Mouse (Mus musculus): ENCODE measurements around the gene Gm17087. TPM values are rescaled to one million over a fixed set of nuclear protein-coding genes. Genes with fewer than 3 reads are reported as not detected.

The Gm17087 gene
- polyA plus RNA-seq, 1 experiment from 2014 or later = not detected

- no peak overlapping the region for H3K4me2 ChIP-seq (replicated peaks; ENCODE audit: low read depth, low read length)
- 86% methylated on average over 8 of the region's 8 CpGs for WGBS
- no peak overlapping the region for H3K27ac ChIP-seq (ENCODE audit: low read depth, low read length)
- H3K27me3 ChIP-seq (ENCODE audit: control insufficient read depth, insufficient read depth, low read length) = no peaks in the 10 kb centered on the region
- H3K4me3 ChIP-seq (ENCODE audit: low read depth, low read length) = no peak overlapping the region
- no peak overlapping the region for H3K9ac ChIP-seq (ENCODE audit: low read depth, low read length)
- ATAC-seq (ENCODE audit: low FRiP score) (no peak), DNase-seq (ENCODE audit: low spot score) (no peak)
- H3K36me3 ChIP-seq (ENCODE audit: control insufficient read depth, insufficient read depth, low read length) = no peaks in the 10 kb centered on the region
- H3K9me3 ChIP-seq (ENCODE audit: control insufficient read depth, low read length) = no peaks in the 10 kb centered on the region
- no peaks in the 10 kb centered on the region for H3K4me1 ChIP-seq (replicated peaks; ENCODE audit: control insufficient read depth, insufficient read depth, low read length)
Measured at GRCm38 (mm10) chr17:8552346-8553035, 14.3 kb downstream of the Gm17087 start.

- Histone ChIP-seq H3K4me2 (replicated peaks; ENCODE audit: low read depth, low read length) (no peak overlapping the region), H3K36me3 (ENCODE audit: control insufficient read depth, insufficient read depth, low read length) (no peaks in the 10 kb centered on the region), H3K27me3 (ENCODE audit: control insufficient read depth, insufficient read depth, low read length) (no peaks in the 10 kb centered on the region), H3K4me1 (replicated peaks; ENCODE audit: control insufficient read depth, insufficient read depth, low read length) (no peaks in the 10 kb centered on the region), H3K9me3 (ENCODE audit: control insufficient read depth, low read length) (no peaks in the 10 kb centered on the region), H3K9ac (ENCODE audit: low read depth, low read length) (no peak overlapping the region), H3K27ac (ENCODE audit: low read depth, low read length) (no peak overlapping the region), H3K4me3 (ENCODE audit: low read depth, low read length) (no peak overlapping the region)
- DNase-seq (ENCODE audit: low spot score) = no peak
- no peak for ATAC-seq (ENCODE audit: low FRiP score)
- WGBS = 69% methylated on average over 3 of the region's 3 CpGs
Measured at GRCm38 (mm10) chr17:8551641-8552040, 15.1 kb downstream of the Gm17087 start.

- Histone ChIP-seq H3K9me3 (ENCODE audit: control insufficient read depth, low read length) (no peaks in the 10 kb centered on the region), H3K4me3 (ENCODE audit: low read depth, low read length) (no peak overlapping the region), H3K27ac (ENCODE audit: low read depth, low read length) (no peak overlapping the region), H3K27me3 (ENCODE audit: control insufficient read depth, insufficient read depth, low read length) (no peaks in the 10 kb centered on the region), H3K4me2 (replicated peaks; ENCODE audit: low read depth, low read length) (no peak overlapping the region), H3K9ac (ENCODE audit: low read depth, low read length) (no peak overlapping the region), H3K4me1 (replicated peaks; ENCODE audit: control insufficient read depth, insufficient read depth, low read length) (no peaks in the 10 kb centered on the region), H3K36me3 (ENCODE audit: control insufficient read depth, insufficient read depth, low read length) (no peaks in the 10 kb centered on the region)
- DNase-seq (ENCODE audit: low spot score) (no peak), ATAC-seq (ENCODE audit: low FRiP score) (no peak)
- 87% methylated on average over 4 of the region's 4 CpGs for WGBS
Measured at GRCm38 (mm10) chr17:8548733-8549132, 18.0 kb downstream of the Gm17087 start.

- H3K4me2 ChIP-seq (replicated peaks; ENCODE audit: low read depth, low read length) = no peak overlapping the region
- no peaks in the 10 kb centered on the region for H3K27me3 ChIP-seq (ENCODE audit: control insufficient read depth, insufficient read depth, low read length)
- H3K4me3 ChIP-seq (ENCODE audit: low read depth, low read length) = no peak overlapping the region
- no peaks in the 10 kb centered on the region for H3K36me3 ChIP-seq (ENCODE audit: control insufficient read depth, insufficient read depth, low read length)
- H3K27ac ChIP-seq (ENCODE audit: low read depth, low read length) = no peak overlapping the region
- H3K9me3 ChIP-seq (ENCODE audit: control insufficient read depth, low read length) = no peaks in the 10 kb centered on the region
- no peaks in the 10 kb centered on the region for H3K4me1 ChIP-seq (replicated peaks; ENCODE audit: control insufficient read depth, insufficient read depth, low read length)
- 91% methylated on average over 9 of the region's 9 CpGs for WGBS
- no peak overlapping the region for H3K9ac ChIP-seq (ENCODE audit: low read depth, low read length)
- no peak for DNase-seq (ENCODE audit: low spot score)
- no peak for ATAC-seq (ENCODE audit: low FRiP score)
Measured at GRCm38 (mm10) chr17:8546366-8546765, 20.4 kb downstream of the Gm17087 start.

GRCm38 (mm10) chr17:8541974-8542538 is 24.7 kb downstream of the Gm17087 start:
- H3K9ac ChIP-seq (ENCODE audit: low read depth, low read length) = no peak overlapping the region
- no peaks in the 10 kb centered on the region for H3K27me3 ChIP-seq (ENCODE audit: control insufficient read depth, insufficient read depth, low read length)
- H3K4me1 ChIP-seq (replicated peaks; ENCODE audit: control insufficient read depth, insufficient read depth, low read length) = no peaks in the 10 kb centered on the region
- H3K36me3 ChIP-seq (ENCODE audit: control insufficient read depth, insufficient read depth, low read length) = no peaks in the 10 kb centered on the region
- ATAC-seq (ENCODE audit: low FRiP score) (no peak), DNase-seq (ENCODE audit: low spot score) (peak; percentile 41)
- H3K4me2 ChIP-seq (replicated peaks; ENCODE audit: low read depth, low read length) = no peak overlapping the region
- H3K4me3 ChIP-seq (ENCODE audit: low read depth, low read length) = no peak overlapping the region
- no peaks in the 10 kb centered on the region for H3K9me3 ChIP-seq (ENCODE audit: control insufficient read depth, low read length)
- no peak overlapping the region for H3K27ac ChIP-seq (ENCODE audit: low read depth, low read length)
- 65% methylated on average over 14 of the region's 14 CpGs for WGBS

- ATAC-seq (ENCODE audit: low FRiP score) (no peak), DNase-seq (ENCODE audit: low spot score) (no peak)
- Histone ChIP-seq H3K4me3 (ENCODE audit: low read depth, low read length) (no peak overlapping the region), H3K27me3 (ENCODE audit: control insufficient read depth, insufficient read depth, low read length) (no peaks in the 10 kb centered on the region), H3K4me1 (replicated peaks; ENCODE audit: control insufficient read depth, insufficient read depth, low read length) (no peaks in the 10 kb centered on the region), H3K36me3 (ENCODE audit: control insufficient read depth, insufficient read depth, low read length) (no peaks in the 10 kb centered on the region), H3K4me2 (replicated peaks; ENCODE audit: low read depth, low read length) (no peak overlapping the region), H3K9me3 (ENCODE audit: control insufficient read depth, low read length) (no peaks in the 10 kb centered on the region), H3K27ac (ENCODE audit: low read depth, low read length) (no peak overlapping the region), H3K9ac (ENCODE audit: low read depth, low read length) (no peak overlapping the region)
- WGBS = 73% methylated on average over 3 of the region's 3 CpGs
Measured at GRCm38 (mm10) chr17:8538102-8538501, 28.6 kb downstream of the Gm17087 start.

GRCm38 (mm10) chr17:8536522-8536921 is 30.2 kb downstream of the Gm17087 start:
- DNase-seq (ENCODE audit: low spot score) (no peak), ATAC-seq (ENCODE audit: low FRiP score) (no peak)
- WGBS = 77% methylated on average over 6 of the region's 6 CpGs
- Histone ChIP-seq H3K4me1 (replicated peaks; ENCODE audit: control insufficient read depth, insufficient read depth, low read length) (no peaks in the 10 kb centered on the region), H3K4me3 (ENCODE audit: low read depth, low read length) (no peak overlapping the region), H3K9ac (ENCODE audit: low read depth, low read length) (no peak overlapping the region), H3K27me3 (ENCODE audit: control insufficient read depth, insufficient read depth, low read length) (no peaks in the 10 kb centered on the region), H3K27ac (ENCODE audit: low read depth, low read length) (no peak overlapping the region), H3K9me3 (ENCODE audit: control insufficient read depth, low read length) (no peaks in the 10 kb centered on the region), H3K36me3 (ENCODE audit: control insufficient read depth, insufficient read depth, low read length) (no peaks in the 10 kb centered on the region), H3K4me2 (replicated peaks; ENCODE audit: low read depth, low read length) (no peak overlapping the region)

- Histone ChIP-seq H3K9ac (ENCODE audit: low read depth, low read length) (no peak overlapping the region), H3K4me3 (ENCODE audit: low read depth, low read length) (no peak overlapping the region), H3K36me3 (ENCODE audit: control insufficient read depth, insufficient read depth, low read length) (no peaks in the 10 kb centered on the region), H3K4me1 (replicated peaks; ENCODE audit: control insufficient read depth, insufficient read depth, low read length) (no peaks in the 10 kb centered on the region), H3K4me2 (replicated peaks; ENCODE audit: low read depth, low read length) (no peak overlapping the region), H3K27me3 (ENCODE audit: control insufficient read depth, insufficient read depth, low read length) (no peaks in the 10 kb centered on the region), H3K9me3 (ENCODE audit: control insufficient read depth, low read length) (no peaks in the 10 kb centered on the region), H3K27ac (ENCODE audit: low read depth, low read length) (no peak overlapping the region)
- WGBS = 50% methylated on average over 3 of the region's 3 CpGs
- no peak for ATAC-seq (ENCODE audit: low FRiP score)
- no peak for DNase-seq (ENCODE audit: low spot score)
Measured at GRCm38 (mm10) chr17:8533828-8534227, 32.9 kb downstream of the Gm17087 start.

- Histone ChIP-seq H3K27me3 (ENCODE audit: control insufficient read depth, insufficient read depth, low read length) (no peaks in the 10 kb centered on the region; the same call in 1 of the 2 replicates), H3K4me3 (ENCODE audit: low read depth, low read length) (no peak overlapping the region), H3K36me3 (ENCODE audit: control insufficient read depth, insufficient read depth, low read length) (no peaks in the 10 kb centered on the region), H3K9ac (ENCODE audit: low read depth, low read length) (no peak overlapping the region), H3K27ac (ENCODE audit: low read depth, low read length) (no peak overlapping the region), H3K9me3 (ENCODE audit: control insufficient read depth, low read length) (no peaks in the 10 kb centered on the region), H3K4me2 (replicated peaks; ENCODE audit: low read depth, low read length) (no peak overlapping the region), H3K4me1 (replicated peaks; ENCODE audit: control insufficient read depth, insufficient read depth, low read length) (no peaks in the 10 kb centered on the region)
- WGBS = 66% methylated on average over 4 of the region's 4 CpGs
- DNase-seq (ENCODE audit: low spot score) (no peak), ATAC-seq (ENCODE audit: low FRiP score) (no peak)
Measured at GRCm38 (mm10) chr17:8532609-8533008, 34.1 kb downstream of the Gm17087 start.

Data from hindbrain, embryonic 11.5 days (tissue).